Mouse (Mus musculus): ENCODE measurements around the gene Hoxa5. TPM values are rescaled to one million over a fixed set of nuclear protein-coding genes. Genes with fewer than 3 reads are reported as not detected.

Hoxa5 gene
- polyA plus RNA-seq, 1 experiment: 0.46 TPM

DNA sequence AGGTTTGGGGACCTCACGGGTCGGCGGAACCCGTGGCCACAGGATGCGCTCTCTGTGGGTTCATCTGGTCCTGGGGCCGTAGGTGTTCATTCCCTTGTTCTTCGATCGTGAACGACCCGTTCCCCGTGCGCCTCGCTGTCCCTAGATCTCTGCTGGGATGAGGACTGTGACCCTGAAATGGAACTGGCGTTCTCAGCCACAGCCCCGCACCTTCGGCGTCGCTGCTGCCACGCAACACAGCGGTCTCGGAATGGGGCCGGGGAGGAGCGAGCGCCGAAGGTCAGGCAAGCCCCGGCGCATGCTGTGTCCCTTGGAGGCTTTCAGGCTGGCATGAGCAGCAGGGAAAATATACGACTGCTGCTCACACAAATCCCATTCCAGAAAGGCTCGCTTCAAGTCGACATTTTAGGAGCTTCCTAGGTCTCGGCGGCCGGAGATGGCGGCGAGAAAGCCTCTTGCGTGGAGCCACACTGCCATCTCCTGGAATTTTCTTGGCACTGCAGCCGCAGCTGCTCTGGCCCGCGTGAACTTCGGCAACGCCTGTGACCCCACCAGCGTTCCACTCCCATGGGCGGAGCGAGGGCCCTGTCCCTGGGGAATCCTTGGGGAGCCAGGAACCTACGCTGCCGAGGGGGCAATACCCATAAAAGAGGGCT is 17.1 kb upstream of the Hoxa5 start, which contains the start of gene Hoxa7:
Gene Hoxa7 (minus strand): TSS at position 518 of the 656 bp plus-strand sequence.
- H3K4me1 ChIP-seq: peaks cover 84% of the 10 kb centered on the region
- peaks cover 95% of the 10 kb centered on the region for H3K27me3 ChIP-seq (replicated peaks)
- H3K9me3 ChIP-seq: no peaks in the 10 kb centered on the region
- peak within 1 kb of the TSS; percentile 94 for H3K4me3 ChIP-seq (replicated peaks)
- TF ChIP-seq FLI1 (IDR thresholded peaks at IDR 0.05; ENCODE audit: low read length) (no peak), GATA1 (IDR thresholded peaks at IDR 0.05; ENCODE audit: borderline replicate concordance, low read length) (no peak)
- H3K36me3 ChIP-seq (replicated peaks; ENCODE audit: low read length): no peaks in the 10 kb centered on the region

GRCm38 (mm10) chr6:52220865-52221310 is 16.5 kb upstream of the Hoxa5 start:
- Histone ChIP-seq H3K36me3 (replicated peaks; ENCODE audit: low read length) (no peaks in the 10 kb centered on the region), H3K4me1 (peaks cover 84% of the 10 kb centered on the region), H3K27me3 (replicated peaks) (peaks cover 95% of the 10 kb centered on the region), H3K9me3 (no peaks in the 10 kb centered on the region), H3K4me3 (replicated peaks) (peak overlapping the region; percentile 94)
- TF ChIP-seq FLI1 (IDR thresholded peaks at IDR 0.05; ENCODE audit: low read length): no peak
- TF ChIP-seq GATA1 (IDR thresholded peaks at IDR 0.05; ENCODE audit: borderline replicate concordance, low read length): no peak

- Histone ChIP-seq H3K4me3 (replicated peaks) (peak overlapping the region; percentile 94), H3K36me3 (replicated peaks; ENCODE audit: low read length) (no peaks in the 10 kb centered on the region), H3K27me3 (replicated peaks) (peaks cover 94% of the 10 kb centered on the region), H3K4me1 (peaks cover 82% of the 10 kb centered on the region), H3K9me3 (no peaks in the 10 kb centered on the region)
- TF ChIP-seq FLI1 (IDR thresholded peaks at IDR 0.05; ENCODE audit: low read length) (no peak), GATA1 (IDR thresholded peaks at IDR 0.05; ENCODE audit: borderline replicate concordance, low read length) (no peak)
Observed at GRCm38 (mm10) chr6:52220003-52220864, 15.8 kb upstream of the Hoxa5 start.

GRCm38 (mm10) chr6:52219234-52219942 is 15.0 kb upstream of the Hoxa5 start:
- no peaks in the 10 kb centered on the region for H3K9me3 ChIP-seq
- no peaks in the 10 kb centered on the region for H3K36me3 ChIP-seq (replicated peaks; ENCODE audit: low read length)
- peaks cover 94% of the 10 kb centered on the region for H3K27me3 ChIP-seq (replicated peaks)
- TF ChIP-seq GATA1 (IDR thresholded peaks at IDR 0.05; ENCODE audit: borderline replicate concordance, low read length) (no peak), FLI1 (IDR thresholded peaks at IDR 0.05; ENCODE audit: low read length) (no peak)
- H3K4me3 ChIP-seq (replicated peaks): peak overlapping the region; percentile 94
- H3K4me1 ChIP-seq: peaks cover 73% of the 10 kb centered on the region

GRCm38 (mm10) chr6:52218643-52219215 is 14.3 kb upstream of the Hoxa5 start:
- TF ChIP-seq GATA1 (IDR thresholded peaks at IDR 0.05; ENCODE audit: borderline replicate concordance, low read length) (no peak), FLI1 (IDR thresholded peaks at IDR 0.05; ENCODE audit: low read length) (no peak)
- no peak overlapping the region for H3K4me3 ChIP-seq (replicated peaks)
- H3K4me1 ChIP-seq: peaks cover 68% of the 10 kb centered on the region
- H3K27me3 ChIP-seq (replicated peaks): peaks cover 95% of the 10 kb centered on the region
- H3K36me3 ChIP-seq (replicated peaks; ENCODE audit: low read length): no peaks in the 10 kb centered on the region
- H3K9me3 ChIP-seq: no peaks in the 10 kb centered on the region

- peak overlapping the region; percentile 89 for H3K4me3 ChIP-seq (replicated peaks)
- H3K4me1 ChIP-seq: peaks cover 75% of the 10 kb centered on the region
- H3K9me3 ChIP-seq: no peaks in the 10 kb centered on the region
- no peaks in the 10 kb centered on the region for H3K36me3 ChIP-seq (replicated peaks; ENCODE audit: low read length)
- peaks cover 98% of the 10 kb centered on the region for H3K27me3 ChIP-seq (replicated peaks)
- no peak for TF ChIP-seq FLI1 (IDR thresholded peaks at IDR 0.05; ENCODE audit: low read length)
- no peak for TF ChIP-seq GATA1 (IDR thresholded peaks at IDR 0.05; ENCODE audit: borderline replicate concordance, low read length)
Observed at GRCm38 (mm10) chr6:52217895-52218642, 13.7 kb upstream of the Hoxa5 start.

DNA sequence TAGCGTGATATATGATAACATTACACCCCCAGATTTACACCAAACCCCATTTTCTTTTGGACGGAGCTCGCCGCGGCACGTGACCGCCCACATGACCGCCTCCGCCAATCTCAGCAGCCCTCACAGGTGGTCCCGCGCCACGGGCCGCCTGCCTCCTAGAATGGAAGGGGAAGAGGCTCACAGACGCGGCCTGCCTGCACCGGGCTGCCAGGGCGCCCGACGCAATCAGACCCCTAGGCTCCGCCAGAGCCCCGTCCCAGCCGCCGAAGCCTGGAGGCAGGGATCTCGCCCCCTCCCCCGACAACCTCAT is 13.0 kb upstream of the Hoxa5 start:
- Histone ChIP-seq H3K9me3 (no peaks in the 10 kb centered on the region), H3K27me3 (replicated peaks) (peaks cover 98% of the 10 kb centered on the region), H3K4me1 (peaks cover 77% of the 10 kb centered on the region), H3K4me3 (replicated peaks) (peak overlapping the region; percentile 89), H3K36me3 (replicated peaks; ENCODE audit: low read length) (no peaks in the 10 kb centered on the region)
- TF ChIP-seq GATA1 (IDR thresholded peaks at IDR 0.05; ENCODE audit: borderline replicate concordance, low read length) (no peak), FLI1 (IDR thresholded peaks at IDR 0.05; ENCODE audit: low read length) (no peak)

DNA sequence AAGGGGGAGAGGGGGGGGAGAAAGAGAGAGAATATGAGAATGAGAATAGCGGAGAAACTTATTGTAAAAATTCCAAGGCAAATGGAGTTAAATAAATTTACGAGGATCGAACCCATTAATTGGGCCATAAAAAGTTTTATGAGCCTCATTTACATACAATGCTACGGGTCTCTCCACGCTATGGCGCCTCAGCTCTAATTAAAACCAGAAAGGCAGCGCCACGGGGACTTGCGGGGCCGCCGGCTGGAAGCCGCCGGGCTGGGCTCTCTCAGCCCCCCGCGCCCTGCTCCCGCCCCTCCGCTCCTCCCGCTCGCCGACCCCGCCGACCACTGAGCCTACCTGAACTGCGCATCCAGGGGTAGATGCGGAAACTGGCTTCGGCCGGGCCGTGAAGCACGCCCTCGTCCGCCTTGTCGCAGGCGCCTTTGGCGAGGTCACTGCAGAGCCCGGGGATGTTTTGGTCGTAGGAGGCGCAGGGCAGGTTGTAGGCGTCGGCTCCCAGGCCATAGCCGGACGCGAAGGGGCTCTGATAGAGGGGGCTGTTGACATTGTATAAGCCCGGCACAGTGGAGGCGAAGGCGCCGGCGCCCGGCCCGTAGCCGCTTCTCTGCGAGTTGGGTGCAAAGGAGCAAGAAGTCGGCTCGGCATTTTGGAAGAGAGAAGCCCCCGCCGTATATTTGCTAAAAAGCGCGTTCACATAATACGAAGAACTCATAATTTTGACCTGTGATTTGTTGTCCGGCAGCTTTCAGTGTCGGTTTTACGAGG is 12.5 kb upstream of the Hoxa5 start:
- H3K27me3 ChIP-seq (replicated peaks): peaks cover 98% of the 10 kb centered on the region
- no peaks in the 10 kb centered on the region for H3K36me3 ChIP-seq (replicated peaks; ENCODE audit: low read length)
- no peaks in the 10 kb centered on the region for H3K9me3 ChIP-seq
- H3K4me3 ChIP-seq (replicated peaks): peak overlapping the region; percentile 89
- peaks cover 77% of the 10 kb centered on the region for H3K4me1 ChIP-seq
- TF ChIP-seq GATA1 (IDR thresholded peaks at IDR 0.05; ENCODE audit: borderline replicate concordance, low read length) (no peak), FLI1 (IDR thresholded peaks at IDR 0.05; ENCODE audit: low read length) (no peak)

Measured in megakaryocyte, embryonic 14.5 days (primary cell).